Mouse (Mus musculus) lung, embryonic 14.5 days (tissue): ENCODE measurements at regions not wholly inside any gene's neighbourhood (a gene's known extent, or its start where the extent isn't known, plus 50 kb on each side); places are given as distances from the start of the nearest gene placed in this dataset.

Source experiments
- ATAC-seq: fragments of 200-750 bp; cut with Nextera tagmentation; 2 replicates; pipeline ENCODE4 v1.8.0; 2017; ENCODE audit warnings: mild to moderate bottlenecking, moderate TSS enrichment, moderate library complexity; ENCODE audit not compliant: insufficient read depth
- DNase-seq: peaks from one replicate; pipeline ENCODE4 v3.0.0-alpha.2; 2015
- H3K27ac ChIP-seq: fragments of 300-500 bp; sonication (generic); 2 replicates; pipeline ENCODE4 v1.5.1; 2014; ENCODE audit warnings: low read depth, mild to moderate bottlenecking, moderate library complexity
- H3K27me3 ChIP-seq: fragments of 300-500 bp; sonication (generic); 2 replicates; pipeline ENCODE4 v1.6.1; 2014; ENCODE audit warnings: low read length, control low read depth; ENCODE audit not compliant: insufficient read depth
- H3K36me3 ChIP-seq: fragments of 300-500 bp; sonication (generic); 2 replicates; pipeline ENCODE4 v1.6.1; 2014; ENCODE audit warnings: control low read depth; ENCODE audit not compliant: insufficient read depth
- H3K4me1 ChIP-seq: fragments of 300-500 bp; sonication (generic); 2 replicates; pipeline ENCODE4 v1.6.1; 2014; ENCODE audit warnings: antibody characterized with exemption, control low read depth; ENCODE audit not compliant: insufficient read depth
- H3K4me2 ChIP-seq: fragments of 300-500 bp; sonication (generic); 2 replicates; pipeline ENCODE4 v1.6.1; 2014; ENCODE audit warnings: mild to moderate bottlenecking
- H3K4me3 ChIP-seq: fragments of 300-500 bp; sonication (generic); 2 replicates; pipeline ENCODE4 v1.5.1; 2014; ENCODE audit warnings: low read depth, low read length
- H3K9ac ChIP-seq: fragments of 300-500 bp; sonication (generic); 2 replicates; pipeline ENCODE4 v1.6.1; 2014
- H3K9me3 ChIP-seq: fragments of 300-500 bp; sonication (generic); 2 replicates; pipeline ENCODE4 v1.6.1; 2016; ENCODE audit warnings: low read depth, low read length, control low read depth
- CTCF ChIP-seq: IDR thresholded peaks from 2 replicates; pipeline ENCODE4 v1.5.1; 2016; ENCODE audit warnings: antibody characterized with exemption, low read depth
- WGBS: fragments of 180-500 bp; shearing (Covaris S2); extraction: QIAGEN DNeasy Blood & Tissue Kit; methylation state at CpG from one replicate; pipeline ENCODE4 v1.1.7; 2014; 5-methylcytosine and 5-hydroxymethylcytosine counted together

- Histone ChIP-seq H3K36me3 (no peaks in the 10 kb centered on the region), H3K4me1 (0 out of 2 replicates have a peak, but pooled peaks cover 3% of the 10 kb centered on the region), H3K4me2 (no peak overlapping the region; the same call in 1 of the 2 replicates), H3K27me3 (no peaks in the 10 kb centered on the region), H3K9ac (no peak overlapping the region), H3K9me3 (no peaks in the 10 kb centered on the region), H3K27ac (no peak overlapping the region), H3K4me3 (no peak overlapping the region)
- 29% methylated on average over 8 of the region's 8 CpGs for WGBS
- DNase-seq (peak; percentile 72), ATAC-seq (peak; percentile 65; the same call in 1 of the 2 replicates)
- peak; percentile 67 for TF ChIP-seq CTCF
These were observed 155.3 kb upstream of the Prickle1 start for GRCm38 (mm10) chr15:93750953-93751352.

GRCm38 (mm10) chr15:93744191-93744945, 148.7 kb upstream of the Prickle1 start:
- WGBS = 20% methylated on average over 12 of the region's 12 CpGs
- no peaks in the 10 kb centered on the region for H3K36me3 ChIP-seq
- H3K9me3 ChIP-seq = no peaks in the 10 kb centered on the region
- no peak overlapping the region for H3K27ac ChIP-seq
- TF ChIP-seq CTCF = no peak
- H3K4me2 ChIP-seq = no peak overlapping the region
- DNase-seq (peak; percentile 54), ATAC-seq (peak; percentile 63)
- no peak overlapping the region for H3K9ac ChIP-seq
- H3K4me1 ChIP-seq = peaks cover 8% of the 10 kb centered on the region; the same call in 1 of the 2 replicates
- no peaks in the 10 kb centered on the region for H3K27me3 ChIP-seq
- no peak overlapping the region for H3K4me3 ChIP-seq

GRCm38 (mm10) chr15:93733731-93734510, 138.2 kb upstream of the Prickle1 start:
- no peaks in the 10 kb centered on the region for H3K36me3 ChIP-seq
- TF ChIP-seq CTCF = no peak

GRCm38 (mm10) chr15:93732825-93733224, 137.1 kb upstream of the Prickle1 start:
- Histone ChIP-seq H3K4me3 (no peak overlapping the region), H3K27ac (no peak overlapping the region), H3K27me3 (no peaks in the 10 kb centered on the region), H3K4me2 (no peak overlapping the region), H3K9ac (no peak overlapping the region), H3K36me3 (no peaks in the 10 kb centered on the region), H3K9me3 (no peaks in the 10 kb centered on the region), H3K4me1 (no peaks in the 10 kb centered on the region)
- no peak for ATAC-seq
- no peak for DNase-seq
- WGBS = 77% methylated on average over 5 of the region's 5 CpGs
- no peak for TF ChIP-seq CTCF

More at GRCm38 (mm10) chr15:93733731-93734510, 138.2 kb upstream of the Prickle1 start:
- no peaks in the 10 kb centered on the region for H3K9me3 ChIP-seq
- DNase-seq (no peak), ATAC-seq (no peak)
- H3K27me3 ChIP-seq = no peaks in the 10 kb centered on the region
- no peak overlapping the region for H3K4me3 ChIP-seq
- no peak overlapping the region for H3K27ac ChIP-seq
- WGBS = 82% methylated on average over 18 of the region's 18 CpGs
- no peak overlapping the region for H3K9ac ChIP-seq
- H3K4me1 ChIP-seq = no peaks in the 10 kb centered on the region
- H3K4me2 ChIP-seq = no peak overlapping the region

- no peak for TF ChIP-seq CTCF
- DNase-seq = no peak
- Histone ChIP-seq H3K27me3 (no peaks in the 10 kb centered on the region), H3K4me2 (no peak overlapping the region), H3K9me3 (no peaks in the 10 kb centered on the region), H3K36me3 (no peaks in the 10 kb centered on the region), H3K4me3 (no peak overlapping the region), H3K27ac (no peak overlapping the region), H3K4me1 (no peaks in the 10 kb centered on the region), H3K9ac (no peak overlapping the region)
- ATAC-seq = no peak
- 62% methylated on average over 6 of the region's 6 CpGs for WGBS
These were observed 135.5 kb upstream of the Prickle1 start for GRCm38 (mm10) chr15:93731161-93731560.

- Histone ChIP-seq H3K27me3 (no peaks in the 10 kb centered on the region), H3K36me3 (no peaks in the 10 kb centered on the region), H3K27ac (no peak overlapping the region), H3K9me3 (no peaks in the 10 kb centered on the region), H3K4me3 (no peak overlapping the region), H3K4me2 (no peak overlapping the region), H3K4me1 (0 out of 2 replicates have a peak, but pooled peaks cover 4% of the 10 kb centered on the region), H3K9ac (no peak overlapping the region)
- DNase-seq (no peak), ATAC-seq (no peak)
- WGBS = 56% methylated on average over 4 of the region's 4 CpGs
- no peak for TF ChIP-seq CTCF
These were observed 119.8 kb upstream of the Prickle1 start for GRCm38 (mm10) chr15:93715443-93715842.

GRCm38 (mm10) chr15:93713428-93713827, 117.7 kb upstream of the Prickle1 start:
- Histone ChIP-seq H3K4me1 (0 out of 2 replicates have a peak, but pooled peaks cover 4% of the 10 kb centered on the region), H3K9ac (no peak overlapping the region), H3K27me3 (no peaks in the 10 kb centered on the region), H3K4me3 (no peak overlapping the region), H3K4me2 (no peak overlapping the region), H3K27ac (peak overlapping the region; percentile 56), H3K36me3 (no peaks in the 10 kb centered on the region), H3K9me3 (no peaks in the 10 kb centered on the region)
- DNase-seq (peak; percentile 86), ATAC-seq (peak; percentile 42; the same call in 1 of the 2 replicates)
- TF ChIP-seq CTCF = no peak
- 48% methylated on average over 7 of the region's 7 CpGs for WGBS
